Comparison of ENCODE assay signal across 8 mouse cellular contexts in genomic region chr17:47687409-47688343, GRCm38 (mm10). TPM values are rescaled to one million over a fixed set of nuclear protein-coding genes. Genes with fewer than 3 reads are reported as not detected.
A peak's percentile ranks its signal among the peaks of the same experiment; 100 is the strongest.
DNase-seq lines count a peak whose midpoint lies in the region; ATAC-seq and TF ChIP-seq lines count a peak whose summit lies in the region.

No protein-coding gene starts in this region.

- TF ChIP-seq CTCF in cortical plate, adult 2 months (IDR thresholded peaks at IDR 0.05; ENCODE audit: extremely low read depth, insufficient read depth, low read length), result no peak

- peaks cover 3% of the 10 kb centered on the region; the same call in 1 of the 2 replicates for H3K4me1 ChIP-seq in cortical plate, adult 2 months (ENCODE audit: control insufficient read depth, insufficient read depth, low read length)
- H3K4me1 ChIP-seq in megakaryocyte, embryonic 14.5 days, result peaks cover 33% of the 10 kb centered on the region

- peak; percentile 92 for ATAC-seq in activated CD4-positive, CD25-positive, alpha-beta regulatory T cell, adult 4 months

- peaks cover 37% of the 10 kb centered on the region for H3K27me3 ChIP-seq in megakaryocyte, embryonic 14.5 days (replicated peaks)

- peaks cover 38% of the 10 kb centered on the region for H3K36me3 ChIP-seq in megakaryocyte, embryonic 14.5 days (replicated peaks; ENCODE audit: low read length)

- peak overlapping the region; percentile 58 for H3K4me3 ChIP-seq in cortical plate, adult 2 months (ENCODE audit: insufficient read depth, low read length)
- peak overlapping the region; percentile 94 for H3K4me3 ChIP-seq in megakaryocyte, embryonic 14.5 days (replicated peaks)

- no peak overlapping the region; the same call in 1 of the 2 replicates for H3K27ac ChIP-seq in cortical plate, adult 2 months (ENCODE audit: insufficient read depth, low read length)

- peak; percentile 93 to 94 for DNase-seq in gastrocnemius, adult 8-10 months (ENCODE audit: low spot score in 2 of 2)
- peak; percentile 63 for DNase-seq in hindlimb bud, embryonic 11.5 days (ENCODE audit: extremely low spot score, low read depth, low spot score)
- peak; percentile 85 to 97 for DNase-seq in left cerebral cortex, adult 8-10 months (ENCODE audit: low spot score in 2 of 2)
- peak; percentile 98 for DNase-seq in right cerebral cortex, postnatal 10 days (ENCODE audit: low spot score in 2 of 2)
- peak; percentile 90 for DNase-seq in urinary bladder, postnatal 25 days (ENCODE audit: low spot score)

- TF ChIP-seq POLR2A in cortical plate, adult 2 months (IDR thresholded peaks at IDR 0.05; ENCODE audit: extremely low read depth, insufficient read depth, low read length), result peak; percentile 88

- no peaks in the 10 kb centered on the region for H3K9me3 ChIP-seq in megakaryocyte, embryonic 14.5 days

RNA-seq across cellular contexts. Expression of gene Tomm6, which starts 0.5 kb away (rescaled TPM):
- 100 to 1,000 TPM; 297 to 309 TPM for polyA plus RNA-seq in activated CD4-positive, CD25-positive, alpha-beta regulatory T cell, adult 4 months (2017; shearing (Covaris generic))
- polyA plus RNA-seq in cortical plate, adult 2 months (2012; rRNA removed), result 164 and 167 TPM in 2 replicates
- total RNA-seq in gastrocnemius, adult 8-10 months (2022), result 100 to 1,000 TPM; 106 to 129 (median 114) TPM
- total RNA-seq in left cerebral cortex, adult 8-10 months (2022), result 100 to 1,000 TPM; 191 to 212 (median 201) TPM
- polyA plus RNA-seq in megakaryocyte, embryonic 14.5 days (2012; ENCODE audit: insufficient read depth, low replicate concordance), result 37.0 and 347 TPM in 2 replicates

RNA-seq across cellular contexts. Expression of gene Frs3, which starts 1.2 kb away (rescaled TPM):
- not detected for polyA plus RNA-seq in activated CD4-positive, CD25-positive, alpha-beta regulatory T cell, adult 4 months (2017; shearing (Covaris generic))
- 35.9 and 40.2 TPM in 2 replicates for polyA plus RNA-seq in cortical plate, adult 2 months (2012; rRNA removed)
- 1 to 10 TPM; 4.3 to 6.0 (median 5.2) TPM for total RNA-seq in gastrocnemius, adult 8-10 months (2022)
- 10 to 100 TPM; 27.3 to 37.3 (median 33.4) TPM for total RNA-seq in left cerebral cortex, adult 8-10 months (2022)
- polyA plus RNA-seq in megakaryocyte, embryonic 14.5 days (2012; ENCODE audit: insufficient read depth, low replicate concordance), result 0.94 TPM in 1 of 2 replicates, not detected in the other

RNA-seq across cellular contexts. Expression of gene Gm21981, which starts 6.6 kb away (rescaled TPM):
- not detected for polyA plus RNA-seq in activated CD4-positive, CD25-positive, alpha-beta regulatory T cell, adult 4 months (2017; shearing (Covaris generic))
- 5.8 and 6.7 TPM in 2 replicates for polyA plus RNA-seq in cortical plate, adult 2 months (2012; rRNA removed)
- under 1 TPM in 2 of 4 experiments, not detected in 2; 0.17 to 0.39 TPM for total RNA-seq in gastrocnemius, adult 8-10 months (2022)
- total RNA-seq in left cerebral cortex, adult 8-10 months (2022), result 1 to 10 TPM; 2.4 to 4.9 (median 4.1) TPM
- 0.25 TPM in 1 of 2 replicates, not detected in the other for polyA plus RNA-seq in megakaryocyte, embryonic 14.5 days (2012; ENCODE audit: insufficient read depth, low replicate concordance)

RNA-seq across cellular contexts. Expression of gene Prickle4, which starts 6.9 kb away (rescaled TPM):
- not detected for polyA plus RNA-seq in activated CD4-positive, CD25-positive, alpha-beta regulatory T cell, adult 4 months (2017; shearing (Covaris generic))
- polyA plus RNA-seq in cortical plate, adult 2 months (2012; rRNA removed), result 0.59 and 1.3 TPM in 2 replicates
- total RNA-seq in gastrocnemius, adult 8-10 months (2022), result 1 to 10 TPM in 3 of 4 experiments, under 1 TPM in 1; 0.56 to 3.3 (median 2.3) TPM
- 1 to 10 TPM; 1.8 to 5.2 (median 4.3) TPM for total RNA-seq in left cerebral cortex, adult 8-10 months (2022)
- polyA plus RNA-seq in megakaryocyte, embryonic 14.5 days (2012; ENCODE audit: insufficient read depth, low replicate concordance), result 3.4 and 5.0 TPM in 2 replicates

RNA-seq across cellular contexts. Expression of gene Pgc, which starts 39.0 kb away (rescaled TPM):
- polyA plus RNA-seq in activated CD4-positive, CD25-positive, alpha-beta regulatory T cell, adult 4 months (2017; shearing (Covaris generic)), result not detected
- not detected in 2 replicates for polyA plus RNA-seq in cortical plate, adult 2 months (2012; rRNA removed)
- total RNA-seq in gastrocnemius, adult 8-10 months (2022), result not detected
- not detected for total RNA-seq in left cerebral cortex, adult 8-10 months (2022)
- polyA plus RNA-seq in megakaryocyte, embryonic 14.5 days (2012; ENCODE audit: insufficient read depth, low replicate concordance), result not detected in 2 replicates

Comparison
In these comparisons a context has a peak if more than half of its experiments do, and no peak if none do; other contexts are left out.
1. RNA of gene Frs3, which starts 1.2 kb away (polyA plus RNA-seq): 35.9 to 40.2 TPM in cortical plate, adult 2 months; 0.94 TPM in megakaryocyte, embryonic 14.5 days and not detected in activated CD4-positive, CD25-positive, alpha-beta regulatory T cell, adult 4 months; every median in the first group is over 10 times any median in the second.
2. Peak in every context shown above with its lines, with median percentiles within 50 percentile points of each other: DNase-seq.